Mouse (Mus musculus) hindbrain, embryonic 15.5 days (tissue): ENCODE results near the gene Susd2. TPM values are rescaled to one million over a fixed set of nuclear protein-coding genes. Genes with fewer than 3 reads are reported as not detected.

Experiments
- ATAC-seq: fragments of 200-750 bp; cut with Nextera tagmentation; 2 replicates; pipeline ENCODE4 v1.8.0; 2017; ENCODE audit warnings: low read depth, moderate number of reproducible peaks, moderate TSS enrichment; ENCODE audit not compliant: low FRiP score
- H3K27ac ChIP-seq: fragments of 300-500 bp; sonication (generic); replicated peaks from 2 replicates; pipeline ENCODE4 v1.5.1; 2015; ENCODE audit warnings: mild to moderate bottlenecking, inconsistent platforms
- H3K27me3 ChIP-seq: fragments of 300-500 bp; sonication (generic); 2 replicates; pipeline ENCODE4 v1.6.1; 2015; ENCODE audit warnings: control low read depth, inconsistent platforms
- H3K36me3 ChIP-seq: fragments of 300-500 bp; sonication (generic); 2 replicates; pipeline ENCODE4 v1.6.1; 2015; ENCODE audit warnings: control low read depth, inconsistent platforms
- H3K4me1 ChIP-seq: fragments of 300-500 bp; sonication (generic); replicated peaks from 2 replicates; pipeline ENCODE4 v1.6.1; 2015; ENCODE audit warnings: control low read depth, inconsistent platforms
- H3K4me2 ChIP-seq: fragments of 300-500 bp; sonication (generic); 2 replicates; pipeline ENCODE4 v1.6.1; 2015; ENCODE audit warnings: moderate library complexity, mild to moderate bottlenecking, inconsistent platforms
- H3K4me3 ChIP-seq: fragments of 300-500 bp; sonication (generic); 2 replicates; pipeline ENCODE4 v1.5.1; 2015; ENCODE audit warnings: mild to moderate bottlenecking, inconsistent platforms
- H3K9ac ChIP-seq: fragments of 300-500 bp; sonication (generic); 2 replicates; pipeline ENCODE4 v1.6.1; 2015; ENCODE audit warnings: inconsistent platforms
- H3K9me3 ChIP-seq: fragments of 300-500 bp; sonication (generic); 2 replicates; pipeline ENCODE4 v1.6.1; 2016; ENCODE audit warnings: control low read depth, inconsistent platforms
- WGBS: fragments of 180-500 bp; shearing (Covaris S2); methylation state at CpG from one replicate; pipeline ENCODE4 v1.1.7; 2015; 5-methylcytosine and 5-hydroxymethylcytosine counted together
- polyA plus RNA-seq: library from polyadenylated mRNA; unstranded; fragments of >200 nt; fragmentation: Nextera tagmentation; extraction: Ambion mirVana; gene quantifications from 2 replicates; pipeline ENCODE4 v1.2.1, GENCODE M21; 2015

Gene Susd2
- polyA plus RNA-seq, 1 experiment from 2014 or later = 7.9 TPM

DNA sequence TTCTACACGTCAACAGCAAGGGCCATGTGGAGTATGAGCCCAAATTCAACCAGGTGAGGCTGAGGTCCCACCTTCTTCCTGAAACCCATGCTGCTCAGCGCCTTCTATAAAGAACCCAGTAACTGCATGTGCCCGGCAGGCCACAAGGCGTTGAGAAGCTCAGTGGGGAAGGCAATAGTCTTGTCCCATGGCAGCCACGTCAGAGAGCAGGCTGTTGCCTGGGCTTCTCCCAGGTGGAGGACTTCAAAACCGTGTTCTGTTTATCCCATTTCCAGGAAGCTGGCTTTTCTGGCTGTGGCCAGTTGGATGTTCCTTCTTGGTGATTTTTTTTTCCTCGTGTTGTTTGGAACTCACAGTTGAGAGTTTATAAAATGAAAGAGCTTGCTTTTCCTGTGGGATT, 33.3 kb downstream of the Susd2 start:
- Histone ChIP-seq H3K9ac (no peak overlapping the region), H3K27ac (no peak overlapping the region), H3K4me2 (no peak overlapping the region), H3K4me3 (no peak overlapping the region), H3K4me1 (no peaks in the 10 kb centered on the region), H3K9me3 (no peaks in the 10 kb centered on the region), H3K27me3 (no peaks in the 10 kb centered on the region), H3K36me3 (no peaks in the 10 kb centered on the region)
- 75% methylated on average over 7 of the region's 7 CpGs for WGBS
- ATAC-seq = no peak

- Histone ChIP-seq H3K36me3 (no peaks in the 10 kb centered on the region), H3K27ac (no peak overlapping the region)
These were observed 34.8 kb downstream of the Susd2 start for GRCm38 (mm10) chr10:75608975-75609374.

DNA sequence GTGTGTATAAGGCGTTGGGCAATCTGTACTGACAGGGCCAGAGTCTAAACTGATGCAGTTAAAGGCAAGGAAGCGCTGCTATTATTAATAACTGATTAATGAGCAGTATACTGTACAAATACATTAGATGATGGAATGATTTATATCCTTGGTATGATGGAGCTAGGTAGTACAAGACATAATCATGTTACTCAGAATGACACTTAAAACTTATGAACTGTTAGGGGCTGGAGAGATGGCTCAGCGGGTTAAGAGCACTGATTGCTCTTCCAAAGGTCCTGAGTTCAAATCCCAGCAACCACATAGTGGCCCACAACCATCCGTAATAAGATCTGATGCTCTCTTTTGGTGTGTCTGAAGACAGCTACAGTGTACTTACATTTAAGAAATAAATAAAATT, 36.6 kb downstream of the Susd2 start:
- Histone ChIP-seq H3K4me1 (no peaks in the 10 kb centered on the region), H3K36me3 (no peaks in the 10 kb centered on the region), H3K9me3 (no peaks in the 10 kb centered on the region), H3K4me3 (no peak overlapping the region), H3K9ac (no peak overlapping the region), H3K27ac (no peak overlapping the region), H3K4me2 (no peak overlapping the region), H3K27me3 (no peaks in the 10 kb centered on the region)
- no peak for ATAC-seq
- 88% methylated on average over 4 of the region's 4 CpGs for WGBS

More at GRCm38 (mm10) chr10:75608975-75609374, 34.8 kb downstream of the Susd2 start:
- Histone ChIP-seq H3K4me3 (no peak overlapping the region), H3K9me3 (no peaks in the 10 kb centered on the region), H3K27me3 (no peaks in the 10 kb centered on the region), H3K4me2 (no peak overlapping the region), H3K4me1 (no peaks in the 10 kb centered on the region), H3K9ac (no peak overlapping the region)
- ATAC-seq = no peak
- WGBS = 89% methylated on average over 11 of the region's 11 CpGs

GRCm38 (mm10) chr10:75605162-75605846, 38.5 kb downstream of the Susd2 start:
- Histone ChIP-seq H3K4me2 (no peak overlapping the region), H3K27me3 (no peaks in the 10 kb centered on the region), H3K4me3 (no peak overlapping the region), H3K9me3 (no peaks in the 10 kb centered on the region), H3K9ac (no peak overlapping the region), H3K4me1 (no peaks in the 10 kb centered on the region), H3K36me3 (no peaks in the 10 kb centered on the region), H3K27ac (no peak overlapping the region)
- 48% methylated on average over 11 of the region's 11 CpGs for WGBS
- ATAC-seq = no peak

DNA sequence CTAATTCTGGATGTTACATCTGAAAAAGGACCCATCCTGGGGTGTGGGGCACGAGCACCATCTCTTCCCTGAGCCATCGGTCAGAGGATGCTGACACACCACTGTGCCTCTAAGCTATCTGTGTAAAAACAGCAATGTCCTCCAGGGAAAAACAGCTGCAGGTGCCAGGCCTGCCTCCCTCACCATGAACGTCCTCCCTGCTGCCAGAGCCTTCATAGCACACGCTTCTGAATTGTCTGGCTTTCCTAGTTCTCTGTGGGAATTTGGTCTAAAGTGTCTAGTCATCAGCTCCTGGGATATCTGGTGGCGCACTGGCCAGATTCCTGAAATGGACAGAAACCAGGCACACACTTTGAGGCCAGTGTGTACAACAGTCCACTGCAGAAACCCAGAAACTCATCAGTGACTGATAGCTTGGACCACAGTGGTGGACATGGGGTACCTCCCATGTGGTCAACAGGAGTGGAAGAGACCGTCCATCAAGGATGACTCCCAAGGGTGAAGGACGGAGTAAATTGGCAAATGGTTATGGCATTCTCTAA, 43.5 kb downstream of the Susd2 start:
- WGBS = 84% methylated on average over 7 of the region's 7 CpGs
- ATAC-seq = no peak
- no peak overlapping the region for H3K27ac ChIP-seq
- no peaks in the 10 kb centered on the region for H3K27me3 ChIP-seq
- no peak overlapping the region for H3K4me3 ChIP-seq
- no peaks in the 10 kb centered on the region for H3K9me3 ChIP-seq
- H3K4me1 ChIP-seq = no peaks in the 10 kb centered on the region
- no peak overlapping the region for H3K9ac ChIP-seq
- no peaks in the 10 kb centered on the region for H3K36me3 ChIP-seq
- H3K4me2 ChIP-seq = no peak overlapping the region

DNA sequence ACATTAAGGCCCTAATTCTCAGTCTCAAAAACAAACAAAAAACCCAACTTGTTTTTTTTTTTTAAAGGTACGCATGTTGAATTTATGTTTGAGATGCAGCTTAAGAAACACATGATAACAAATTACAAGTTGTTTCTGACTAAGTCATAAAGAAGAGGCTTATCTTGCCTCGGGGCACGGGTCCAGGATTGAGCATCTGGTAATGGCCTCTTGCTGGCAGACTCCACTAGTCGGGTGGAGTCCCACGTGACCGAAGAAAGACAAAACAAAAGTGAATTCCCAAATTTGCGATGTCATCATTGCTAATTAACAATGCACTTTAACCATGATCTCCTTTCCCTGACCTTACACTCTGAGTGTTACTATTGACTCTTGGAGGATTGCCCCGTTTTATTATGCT, 47.8 kb downstream of the Susd2 start:
- H3K36me3 ChIP-seq = no peaks in the 10 kb centered on the region
- no peak overlapping the region for H3K4me2 ChIP-seq
- H3K4me3 ChIP-seq = no peak overlapping the region
- no peak for ATAC-seq
- H3K27me3 ChIP-seq = no peaks in the 10 kb centered on the region
- no peaks in the 10 kb centered on the region for H3K4me1 ChIP-seq
- no peak overlapping the region for H3K9ac ChIP-seq
- H3K27ac ChIP-seq = no peak overlapping the region
- WGBS = 77% methylated on average over 8 of the region's 8 CpGs
- H3K9me3 ChIP-seq = no peaks in the 10 kb centered on the region

- H3K36me3 ChIP-seq = no peaks in the 10 kb centered on the region
- 83% methylated on average over 7 of the region's 7 CpGs for WGBS
- no peak overlapping the region for H3K4me3 ChIP-seq
- H3K9me3 ChIP-seq = no peaks in the 10 kb centered on the region
- no peak overlapping the region for H3K4me2 ChIP-seq
- H3K9ac ChIP-seq = no peak overlapping the region
- H3K4me1 ChIP-seq = 0 out of 2 replicates have a peak, but pooled peaks cover 9% of the 10 kb centered on the region
- ATAC-seq = no peak
- H3K27ac ChIP-seq = no peak overlapping the region
- no peaks in the 10 kb centered on the region for H3K27me3 ChIP-seq
These were observed 51.2 kb downstream of the Susd2 start for GRCm38 (mm10) chr10:75592585-75592984.

DNA sequence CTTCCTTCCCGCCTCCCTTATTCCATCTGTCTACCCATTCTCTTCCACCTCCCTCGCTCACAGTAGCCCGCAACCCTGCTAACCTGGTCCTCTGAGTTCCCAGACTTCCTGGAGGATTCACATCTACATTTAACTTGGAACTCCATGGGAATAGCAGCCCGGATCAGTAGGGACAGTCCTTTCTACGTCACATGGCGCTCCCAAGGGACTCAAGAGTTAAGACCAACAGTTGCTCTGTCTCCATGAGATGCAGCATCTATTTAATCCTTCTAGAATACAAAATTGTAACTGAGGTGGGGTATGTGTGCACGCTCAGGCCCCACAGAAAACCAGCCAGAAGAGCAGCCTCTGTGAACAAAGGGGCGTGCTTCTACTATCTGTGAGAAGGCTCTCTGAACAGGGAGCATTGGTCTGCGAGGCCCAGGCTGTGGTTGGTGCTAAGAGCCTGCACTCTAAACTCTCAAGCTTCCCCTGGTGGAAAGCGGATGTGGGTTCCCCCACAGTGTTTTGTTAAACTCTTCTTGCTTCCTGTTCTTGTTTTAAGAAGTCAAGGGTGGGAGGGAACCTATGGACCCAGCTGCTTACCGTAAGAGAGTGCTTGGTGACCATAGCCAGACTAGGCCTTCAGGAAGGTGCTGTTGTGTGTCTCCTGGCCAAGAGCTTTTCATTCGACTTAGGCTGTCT, 52.5 kb downstream of the Susd2 start:
- Histone ChIP-seq H3K4me3 (no peak overlapping the region), H3K9me3 (no peaks in the 10 kb centered on the region), H3K4me2 (no peak overlapping the region), H3K27ac (no peak overlapping the region), H3K4me1 (peaks cover 13% of the 10 kb centered on the region; the same call in 1 of the 2 replicates), H3K27me3 (no peaks in the 10 kb centered on the region), H3K9ac (no peak overlapping the region), H3K36me3 (no peaks in the 10 kb centered on the region)
- WGBS = 79% methylated on average over 12 of the region's 12 CpGs
- ATAC-seq = no peak

GRCm38 (mm10) chr10:75589651-75590050, 54.2 kb downstream of the Susd2 start:
- no peak for ATAC-seq
- no peak overlapping the region for H3K9ac ChIP-seq
- no peaks in the 10 kb centered on the region for H3K36me3 ChIP-seq
- H3K4me2 ChIP-seq = 0 out of 2 replicates have a peak overlapping the region, but pooled peaks have one; percentile 7
- H3K27ac ChIP-seq = no peak overlapping the region
- no peaks in the 10 kb centered on the region for H3K27me3 ChIP-seq
- H3K4me3 ChIP-seq = no peak overlapping the region
- no peaks in the 10 kb centered on the region for H3K9me3 ChIP-seq
- H3K4me1 ChIP-seq = peaks cover 17% of the 10 kb centered on the region
- whole genome bisulfite sequencing = 82% methylated on average over 16 of the region's 16 CpGs

DNA sequence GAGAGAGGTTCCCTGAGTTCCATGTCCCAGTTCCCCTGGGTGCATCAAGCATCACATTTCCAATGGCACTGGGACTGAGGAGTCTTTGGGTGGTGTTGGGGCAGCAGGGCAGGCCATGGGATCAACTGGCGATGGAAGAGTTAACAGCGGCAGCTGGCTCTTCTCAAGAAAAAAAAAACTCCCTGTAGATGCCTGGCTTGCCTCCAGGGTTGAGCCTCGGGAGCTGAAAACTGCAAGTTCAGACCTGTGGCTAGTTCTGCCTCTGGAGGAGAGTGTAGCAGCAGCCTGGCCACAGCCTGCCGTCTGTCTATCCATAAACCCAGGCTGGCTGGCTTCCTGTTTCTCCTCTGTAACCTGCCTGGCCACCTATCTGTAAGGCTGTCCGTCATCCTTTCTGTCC, 54.7 kb downstream of the Susd2 start, which contains the start of gene Ggt5:
Gene Ggt5, plus strand, starts transcription at position 212 of the 400 bp plus-strand sequence.
- Histone ChIP-seq H3K27me3 (no peaks in the 10 kb centered on the region), H3K4me3 (no peak within 1 kb of the TSS), H3K4me1 (peaks cover 17% of the 10 kb centered on the region), H3K4me2 (0 out of 2 replicates have a peak within 1 kb of the TSS, but pooled peaks have one; percentile 7), H3K27ac (no peak within 1 kb of the TSS), H3K9me3 (no peaks in the 10 kb centered on the region), H3K9ac (no peak within 1 kb of the TSS), H3K36me3 (no peaks in the 10 kb centered on the region)
- ATAC-seq = no peak
- 35% methylated on average over 5 of the region's 5 CpGs for WGBS

DNA sequence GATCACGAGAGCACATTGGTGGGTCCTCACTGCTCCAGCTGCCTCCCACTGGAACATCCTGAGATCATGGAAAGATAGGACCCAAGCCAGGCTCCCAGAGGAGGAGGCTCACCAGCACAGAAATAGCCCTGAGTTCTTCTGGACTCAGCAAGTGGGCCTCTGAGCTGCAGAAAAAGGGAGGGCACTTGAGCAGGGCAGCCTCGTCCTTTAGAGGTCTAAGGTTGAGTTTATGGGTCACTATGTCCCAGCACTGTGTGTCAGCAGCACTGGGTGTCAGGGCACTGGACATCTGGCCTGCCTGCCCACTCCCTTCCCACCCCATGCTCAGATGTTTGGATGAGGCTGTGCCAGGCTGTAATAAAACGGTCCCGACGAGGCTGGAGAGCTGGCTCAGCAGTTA, 55.5 kb downstream of the Susd2 start:
- H3K4me3 ChIP-seq = no peak overlapping the region
- H3K27ac ChIP-seq = no peak overlapping the region
- H3K9me3 ChIP-seq = no peaks in the 10 kb centered on the region
- no peaks in the 10 kb centered on the region for H3K36me3 ChIP-seq
- no peak overlapping the region for H3K4me2 ChIP-seq
- WGBS = 64% methylated on average over 5 of the region's 5 CpGs
- ATAC-seq = no peak
- H3K9ac ChIP-seq = no peak overlapping the region
- H3K4me1 ChIP-seq = peaks cover 17% of the 10 kb centered on the region
- no peaks in the 10 kb centered on the region for H3K27me3 ChIP-seq

- H3K27ac ChIP-seq = no peak overlapping the region
- H3K36me3 ChIP-seq = no peaks in the 10 kb centered on the region
- peaks cover 17% of the 10 kb centered on the region for H3K4me1 ChIP-seq
- no peak overlapping the region for H3K9ac ChIP-seq
- ATAC-seq = no peak
- H3K27me3 ChIP-seq = no peaks in the 10 kb centered on the region
- H3K4me2 ChIP-seq = no peak overlapping the region
- no peaks in the 10 kb centered on the region for H3K9me3 ChIP-seq
- 88% methylated on average over 4 of the region's 4 CpGs for WGBS
- no peak overlapping the region for H3K4me3 ChIP-seq
These were observed 56.0 kb downstream of the Susd2 start for GRCm38 (mm10) chr10:75587781-75588180.
